Mouse (Mus musculus): ENCODE measurements around the gene Gpr83.

GRCm38 (mm10) chr9:14897102-14897501 lies 37.1 kb downstream of the Gpr83 start:
- TF ChIP-seq CTCF (IDR thresholded peaks at IDR 0.05; ENCODE audit: low read depth) (no peak), EP300 (IDR thresholded peaks at IDR 0.05; ENCODE audit: low read depth) (no peak)

Measured in heart, postnatal 0 days (tissue).